Mouse (Mus musculus): Measurements from ENCODE around the gene Sec14l5. TPM values are rescaled to one million over a fixed set of nuclear protein-coding genes. Genes with fewer than 3 reads are reported as not detected.

The Sec14l5 gene
- total and polyA plus RNA-seq, 2 experiments from 2014 or later, result 0.08 to 0.48 TPM

DNA sequence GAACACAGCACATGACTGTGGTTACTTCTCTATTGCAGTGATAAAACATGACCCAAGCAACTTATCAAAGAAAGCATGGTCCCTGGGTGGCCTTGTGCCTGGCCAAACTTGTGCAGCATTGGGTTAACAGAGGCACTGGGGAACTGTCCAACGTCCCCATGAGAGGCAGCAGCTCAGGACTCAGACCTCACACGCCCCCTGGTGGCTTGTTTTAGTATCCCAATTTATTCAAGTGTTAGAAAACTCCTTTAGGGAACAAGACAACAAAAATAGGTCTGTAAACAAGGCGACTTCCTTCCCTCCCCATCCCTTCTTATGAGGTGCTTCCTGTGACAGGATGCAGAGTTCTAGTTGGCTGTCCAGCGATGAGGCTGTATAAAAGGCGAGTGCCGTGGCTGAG lies 48.2 kb downstream of the Sec14l5 start:
- H3K9me3 ChIP-seq (ENCODE audit: low read length), result no peaks in the 10 kb centered on the region
- H3K4me3 ChIP-seq (ENCODE audit: low read depth, low read length), result no peak overlapping the region
- H3K36me3 ChIP-seq (ENCODE audit: insufficient read depth), result peaks cover 15% of the 10 kb centered on the region

DNA sequence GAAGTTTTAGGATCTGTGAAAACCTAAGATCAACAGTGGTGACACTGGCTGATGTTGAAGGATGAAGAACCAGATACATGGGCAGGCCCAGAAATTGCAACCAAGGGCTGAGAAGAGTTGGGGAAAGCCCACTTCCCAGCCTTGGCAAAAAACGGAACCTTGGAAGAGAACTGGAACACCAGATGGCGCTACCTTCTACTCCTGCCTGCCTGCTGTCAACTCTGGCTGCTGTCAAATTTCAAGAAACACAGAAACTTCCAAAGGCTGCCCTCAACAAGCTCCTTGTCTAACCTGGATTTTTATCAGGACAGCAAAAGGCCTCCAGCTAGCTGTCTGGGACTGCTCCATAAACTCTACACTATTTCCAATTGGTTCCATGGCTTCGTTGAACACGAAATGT lies 55.8 kb downstream of the Sec14l5 start:
- DNase-seq, result peak; percentile 49
- H3K27ac ChIP-seq (ENCODE audit: low read depth, low read length), result no peak overlapping the region
- H3K4me3 ChIP-seq (ENCODE audit: low read depth, low read length), result peak overlapping the region; percentile 67
- H3K9me3 ChIP-seq (ENCODE audit: low read length), result no peaks in the 10 kb centered on the region
- WGBS, result 17% methylated on average over 4 of the region's 4 CpGs
- H3K36me3 ChIP-seq (ENCODE audit: insufficient read depth), result peaks cover 2% of the 10 kb centered on the region; the same call in 1 of the 2 replicates
- ATAC-seq, result no peak
- TF ChIP-seq CTCF (IDR thresholded peaks at IDR 0.05; ENCODE audit: low read depth), result peak; percentile 62
- peak overlapping the region; percentile 98 for H3K4me2 ChIP-seq (ENCODE audit: low read depth)
- H3K27me3 ChIP-seq (ENCODE audit: insufficient read depth, low read length), result no peaks in the 10 kb centered on the region
- peaks cover 6% of the 10 kb centered on the region; the same call in 1 of the 2 replicates for H3K4me1 ChIP-seq (ENCODE audit: insufficient read depth)
- no peak overlapping the region for H3K9ac ChIP-seq

More for the DNA sequence above, 48.2 kb downstream of the Sec14l5 start:
- no peaks in the 10 kb centered on the region for H3K27me3 ChIP-seq (ENCODE audit: insufficient read depth, low read length)
- no peak overlapping the region for H3K9ac ChIP-seq
- peak; percentile 58 for TF ChIP-seq CTCF (IDR thresholded peaks at IDR 0.05; ENCODE audit: low read depth)
- WGBS, result 30% methylated on average over 6 of the region's 6 CpGs
- no peak overlapping the region for H3K4me2 ChIP-seq (ENCODE audit: low read depth)
- DNase-seq (peak; percentile 17), ATAC-seq (no peak)
- no peak overlapping the region for H3K27ac ChIP-seq (ENCODE audit: low read depth, low read length)
- no peaks in the 10 kb centered on the region for H3K4me1 ChIP-seq (ENCODE audit: insufficient read depth)

DNA sequence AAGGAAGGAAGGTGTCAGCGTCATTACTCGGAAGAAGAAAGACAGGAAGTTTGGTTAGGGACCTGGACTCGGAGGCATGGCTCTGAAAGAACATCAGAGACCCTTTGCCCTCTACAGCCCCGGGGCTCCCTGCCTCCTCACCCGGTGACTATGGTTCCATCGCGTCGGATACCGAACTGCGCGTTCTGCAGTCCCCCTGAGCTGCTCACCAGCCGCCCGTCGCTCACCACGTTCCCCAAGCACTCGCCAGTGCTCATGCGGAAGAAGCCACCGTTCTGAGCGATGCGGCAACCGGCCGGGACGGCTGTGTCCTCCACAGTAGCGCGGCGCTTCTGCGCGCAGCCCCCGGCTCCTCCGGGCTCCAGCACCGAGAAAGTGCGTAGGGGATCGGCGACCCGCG lies 56.3 kb downstream of the Sec14l5 start:
- H3K27ac ChIP-seq (ENCODE audit: low read depth, low read length), result no peak overlapping the region
- no peak for TF ChIP-seq CTCF (IDR thresholded peaks at IDR 0.05; ENCODE audit: low read depth)
- DNase-seq (no peak), ATAC-seq (peak; percentile 32)
- peaks cover 6% of the 10 kb centered on the region; the same call in 1 of the 2 replicates for H3K4me1 ChIP-seq (ENCODE audit: insufficient read depth)
- H3K27me3 ChIP-seq (ENCODE audit: insufficient read depth, low read length), result no peaks in the 10 kb centered on the region
- peak overlapping the region; percentile 63 for H3K9ac ChIP-seq
- H3K4me3 ChIP-seq (ENCODE audit: low read depth, low read length), result peak overlapping the region; percentile 67
- H3K36me3 ChIP-seq (ENCODE audit: insufficient read depth), result no peaks in the 10 kb centered on the region; the same call in 1 of the 2 replicates
- H3K4me2 ChIP-seq (ENCODE audit: low read depth), result peak overlapping the region; percentile 98
- H3K9me3 ChIP-seq (ENCODE audit: low read length), result no peaks in the 10 kb centered on the region
- 1% methylated on average over 36 of the region's 36 CpGs for WGBS

DNA sequence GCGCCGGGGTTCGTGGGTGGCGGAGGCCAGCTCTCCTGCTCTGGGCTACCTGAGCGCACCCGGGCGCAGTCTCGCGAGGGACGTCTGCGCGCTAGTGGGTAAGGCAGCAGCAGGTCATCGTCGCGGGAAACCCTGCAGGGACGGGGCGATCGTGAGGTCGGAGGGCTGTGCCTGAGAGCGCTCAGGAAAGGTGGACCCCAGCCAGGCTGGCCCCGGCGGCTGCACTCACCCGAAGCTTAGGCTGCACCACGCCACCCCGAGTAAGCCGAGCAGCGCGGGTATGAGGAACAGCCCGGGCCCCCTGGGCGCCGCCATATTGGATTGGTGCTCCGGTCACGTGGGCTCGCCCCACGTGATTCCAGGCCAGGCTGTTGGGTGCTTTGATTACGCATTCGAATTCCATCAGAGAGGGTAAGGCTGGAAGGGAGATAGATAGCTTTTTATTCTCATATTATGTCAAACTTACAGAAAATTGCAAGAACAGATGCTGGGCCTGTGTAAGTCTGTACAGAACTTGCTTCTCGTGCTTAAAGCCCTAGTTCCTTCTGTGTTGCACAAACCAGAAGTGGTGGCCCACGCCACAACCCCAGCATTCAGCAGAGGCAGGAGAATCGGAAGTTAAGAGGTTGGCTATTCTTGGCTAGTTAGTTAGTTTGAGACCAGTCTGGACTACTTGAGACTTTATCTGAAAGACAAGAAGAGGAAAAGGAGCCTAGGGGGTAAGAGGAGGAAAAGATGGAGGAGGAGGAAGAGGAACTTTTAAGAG lies 56.9 kb downstream of the Sec14l5 start, which contains the start of gene Nagpa:
TSS of gene Nagpa (minus strand) at position 345 of the 766 bp plus-strand sequence.
- H3K27ac ChIP-seq (ENCODE audit: low read depth, low read length), result no peak within 1 kb of the TSS
- H3K36me3 ChIP-seq (ENCODE audit: insufficient read depth), result no peaks in the 10 kb centered on the region
- no peaks in the 10 kb centered on the region for H3K27me3 ChIP-seq (ENCODE audit: insufficient read depth, low read length)
- TF ChIP-seq CTCF (IDR thresholded peaks at IDR 0.05; ENCODE audit: low read depth), result no peak
- H3K9me3 ChIP-seq (ENCODE audit: low read length), result no peaks in the 10 kb centered on the region
- H3K4me2 ChIP-seq (ENCODE audit: low read depth), result peak within 1 kb of the TSS; percentile 98
- DNase-seq (peak; percentile 94), ATAC-seq (peak; percentile 95)
- WGBS, result 5% methylated on average over 40 of the region's 40 CpGs
- peak within 1 kb of the TSS; percentile 67 for H3K4me3 ChIP-seq (ENCODE audit: low read depth, low read length)
- H3K4me1 ChIP-seq (ENCODE audit: insufficient read depth), result peaks cover 6% of the 10 kb centered on the region; the same call in 1 of the 2 replicates
- peak within 1 kb of the TSS; percentile 63 for H3K9ac ChIP-seq

DNA sequence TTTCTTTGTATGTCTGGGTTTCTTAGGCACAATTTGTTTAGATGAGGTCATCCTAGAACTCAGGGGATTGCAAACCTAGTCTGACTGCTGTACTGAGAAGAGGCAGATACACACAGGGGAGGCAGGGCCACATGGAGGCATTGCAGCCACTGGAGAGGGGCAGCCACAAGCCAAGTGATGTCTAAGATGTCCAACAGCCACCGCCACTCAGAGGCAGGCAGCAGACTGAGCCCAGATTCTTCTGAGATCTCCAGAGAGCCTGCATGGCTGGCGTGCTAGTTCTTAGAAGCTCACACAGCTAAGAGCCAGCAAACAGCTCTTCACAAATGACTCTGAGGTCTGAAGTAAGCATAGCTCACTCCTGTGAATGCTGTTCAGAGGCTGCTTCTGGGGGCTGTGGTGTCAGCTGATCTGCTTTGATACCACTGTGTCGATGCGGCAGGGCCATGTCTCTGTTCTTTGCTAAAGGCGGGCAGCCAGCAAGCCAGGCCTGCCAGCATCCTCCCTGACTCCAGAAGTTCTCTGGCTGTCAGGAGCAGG lies 58.6 kb downstream of the Sec14l5 start:
- no peak for ATAC-seq
- TF ChIP-seq CTCF (IDR thresholded peaks at IDR 0.05; ENCODE audit: low read depth), result no peak
- H3K27me3 ChIP-seq (ENCODE audit: insufficient read depth, low read length), result no peaks in the 10 kb centered on the region
- H3K9me3 ChIP-seq (ENCODE audit: low read length), result no peaks in the 10 kb centered on the region
- no peak overlapping the region for H3K4me2 ChIP-seq (ENCODE audit: low read depth)
- DNase-seq, result no peak
- H3K27ac ChIP-seq (ENCODE audit: low read depth, low read length), result no peak overlapping the region
- no peak overlapping the region for H3K4me3 ChIP-seq (ENCODE audit: low read depth, low read length)
- WGBS, result 91% methylated on average over 5 of the region's 5 CpGs
- H3K4me1 ChIP-seq (ENCODE audit: insufficient read depth), result peaks cover 6% of the 10 kb centered on the region; the same call in 1 of the 2 replicates
- no peaks in the 10 kb centered on the region for H3K36me3 ChIP-seq (ENCODE audit: insufficient read depth)
- no peak overlapping the region for H3K9ac ChIP-seq

DNA sequence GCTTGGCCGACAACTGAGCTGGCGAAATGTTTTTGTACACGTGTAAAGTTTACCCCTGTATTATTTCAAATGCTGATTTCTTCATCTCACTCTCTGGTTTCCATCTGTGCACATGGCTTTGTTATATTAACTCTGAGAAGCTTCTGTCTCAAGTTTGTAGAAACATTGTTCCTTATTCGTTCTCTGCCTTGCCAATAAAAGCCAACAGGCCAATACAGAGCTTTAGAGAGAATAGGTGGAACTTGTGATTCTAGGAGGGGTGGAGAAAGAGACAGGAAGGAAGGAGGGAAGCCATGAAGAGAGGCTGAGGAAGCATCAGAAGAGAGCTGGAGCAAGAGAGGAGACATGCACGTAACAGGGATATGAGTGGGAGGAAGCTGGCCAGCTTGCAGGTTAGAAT lies 59.1 kb downstream of the Sec14l5 start:
- Histone ChIP-seq H3K36me3 (ENCODE audit: insufficient read depth) (no peaks in the 10 kb centered on the region), H3K4me2 (ENCODE audit: low read depth) (no peak overlapping the region), H3K4me3 (ENCODE audit: low read depth, low read length) (no peak overlapping the region), H3K27ac (ENCODE audit: low read depth, low read length) (no peak overlapping the region), H3K9me3 (ENCODE audit: low read length) (no peaks in the 10 kb centered on the region), H3K9ac (no peak overlapping the region), H3K4me1 (ENCODE audit: insufficient read depth) (peaks cover 6% of the 10 kb centered on the region; the same call in 1 of the 2 replicates), H3K27me3 (ENCODE audit: insufficient read depth, low read length) (no peaks in the 10 kb centered on the region)
- ATAC-seq (no peak), DNase-seq (no peak)
- 73% methylated on average over 5 of the region's 5 CpGs for WGBS
- TF ChIP-seq CTCF (IDR thresholded peaks at IDR 0.05; ENCODE audit: low read depth), result no peak

DNA sequence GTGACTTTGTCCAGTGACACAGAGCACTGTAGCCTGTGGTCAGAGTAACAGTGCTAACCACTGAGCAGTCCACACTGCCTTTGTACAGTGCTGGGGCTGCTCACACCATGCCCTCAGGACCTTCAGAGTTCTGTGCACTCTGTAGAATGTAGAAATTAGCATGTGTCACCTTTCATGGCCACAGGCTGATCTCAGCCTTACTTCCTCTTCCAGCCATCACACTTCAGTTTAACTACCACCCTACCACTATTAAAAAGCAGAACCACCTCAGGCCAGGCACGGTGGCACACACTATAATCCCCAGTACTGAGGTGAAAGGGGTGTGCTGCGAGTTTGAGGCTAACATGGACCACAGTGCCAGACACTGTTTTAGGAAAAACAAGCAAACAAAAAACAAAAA lies 63.5 kb downstream of the Sec14l5 start:
- DNase-seq (no peak), ATAC-seq (no peak)
- Histone ChIP-seq H3K36me3 (ENCODE audit: insufficient read depth) (no peaks in the 10 kb centered on the region), H3K27ac (ENCODE audit: low read depth, low read length) (no peak overlapping the region), H3K9me3 (ENCODE audit: low read length) (no peaks in the 10 kb centered on the region), H3K27me3 (ENCODE audit: insufficient read depth, low read length) (no peaks in the 10 kb centered on the region), H3K4me3 (ENCODE audit: low read depth, low read length) (no peak overlapping the region), H3K4me2 (ENCODE audit: low read depth) (no peak overlapping the region), H3K4me1 (ENCODE audit: insufficient read depth) (no peaks in the 10 kb centered on the region), H3K9ac (no peak overlapping the region)
- no peak for TF ChIP-seq CTCF (IDR thresholded peaks at IDR 0.05; ENCODE audit: low read depth)
- 73% methylated on average over 2 of the region's 2 CpGs for WGBS

Data from forebrain, postnatal 0 days (tissue).